Mouse (Mus musculus): Measurements from ENCODE around the gene Gcc2.

DNA sequence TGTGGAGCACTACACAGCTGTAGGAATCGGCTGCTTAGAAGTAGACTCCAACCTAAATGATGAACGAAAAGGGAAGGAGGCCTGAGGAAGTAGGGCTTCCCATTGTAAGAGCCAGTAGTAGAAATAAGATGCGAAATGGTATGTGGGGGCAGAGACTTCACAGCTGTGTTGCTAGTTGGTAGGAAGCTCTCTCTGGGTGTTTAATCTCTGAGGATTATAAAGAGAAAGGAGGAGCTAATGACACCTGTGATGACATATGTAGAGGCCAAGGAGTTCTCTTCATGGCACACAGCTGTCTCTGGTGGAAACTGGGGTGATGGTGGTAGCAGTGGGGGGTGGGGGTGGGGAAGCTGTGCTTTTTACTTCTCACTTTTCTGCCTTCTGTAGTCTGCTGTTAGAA, 95.3 kb downstream of the Gcc2 start:
- TF ChIP-seq POLR2A (IDR thresholded peaks at IDR 0.05; ENCODE audit: borderline replicate concordance, insufficient read depth, low read length): no peak
- no peak for TF ChIP-seq CTCF (IDR thresholded peaks at IDR 0.05; ENCODE audit: borderline replicate concordance, insufficient read depth, low read depth, low read length)

Measured in cerebellum, adult 2 months (tissue).